Mouse (Mus musculus) cerebellum, postnatal 36 days (tissue): ENCODE data around the gene Slc10a1.

ENCODE experiments used
- DNase-seq, 2 experiments: peaks; one replicate each; pipeline ENCODE4 v3.0.0; 2021 to 2022; ENCODE audit warnings: mixed read lengths in 2 of 2

Slc10a1 gene

DNA sequence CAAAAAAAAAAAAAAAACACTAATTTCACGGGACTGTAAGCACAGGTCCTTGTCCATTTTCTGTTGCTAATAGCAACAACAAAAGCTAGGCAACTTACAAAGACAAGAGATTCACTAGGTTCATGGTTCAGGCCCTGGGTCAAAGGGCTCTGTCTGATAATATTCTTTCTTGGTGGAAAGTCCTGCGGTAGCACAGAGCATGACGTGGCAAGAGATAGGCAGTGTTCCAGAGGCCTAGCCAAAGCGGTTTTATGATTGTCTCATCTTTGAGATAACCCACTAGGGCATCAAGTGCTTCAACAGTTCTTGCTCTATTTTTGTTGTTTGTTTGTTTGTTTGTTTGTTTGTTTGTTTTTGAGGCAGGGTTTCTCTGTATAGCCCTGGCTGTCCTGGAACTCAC, 42.0 kb downstream of the Slc10a1 start:
- DNase-seq, result no peak

DNA sequence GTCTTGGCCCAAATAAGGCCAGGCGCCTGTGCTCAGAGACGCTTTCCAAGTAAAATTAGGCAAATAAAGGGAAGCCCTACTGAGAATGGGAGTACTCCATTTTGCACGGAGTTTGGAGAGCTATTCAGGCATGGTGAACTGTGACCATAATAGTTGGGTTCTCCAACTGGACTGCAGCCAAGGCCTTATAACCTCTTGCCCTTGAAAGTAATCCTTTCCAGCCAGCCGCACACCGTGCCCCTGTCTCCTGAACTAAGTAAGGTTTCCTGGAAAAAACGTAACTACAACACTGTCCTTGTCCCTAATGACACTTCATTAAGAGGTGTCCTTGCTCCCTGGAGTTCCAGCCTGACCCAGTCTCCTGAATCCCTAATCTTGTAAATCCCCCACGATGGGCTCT, 42.6 kb downstream of the Slc10a1 start:
- DNase-seq, result no peak

DNA sequence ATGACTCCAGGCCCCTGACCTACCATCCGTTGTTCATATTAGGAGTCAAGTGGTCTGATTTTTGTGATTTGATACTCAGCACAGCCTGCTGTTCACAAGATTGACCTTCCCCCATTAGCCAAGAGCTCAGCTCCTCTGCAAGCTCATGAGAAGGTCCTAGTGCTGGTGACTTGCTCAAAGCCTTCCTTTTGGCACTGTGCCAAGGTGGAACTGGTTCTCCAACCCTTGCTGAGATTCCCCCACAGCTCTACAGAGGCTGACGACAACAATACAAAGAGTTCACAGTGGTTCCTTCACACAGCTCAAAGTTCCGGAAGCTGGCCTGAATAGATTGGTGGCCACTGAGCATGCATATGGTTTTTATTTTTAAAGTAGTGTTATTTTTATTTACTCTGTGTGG, 44.3 kb downstream of the Slc10a1 start:
- no peak for DNase-seq

DNA sequence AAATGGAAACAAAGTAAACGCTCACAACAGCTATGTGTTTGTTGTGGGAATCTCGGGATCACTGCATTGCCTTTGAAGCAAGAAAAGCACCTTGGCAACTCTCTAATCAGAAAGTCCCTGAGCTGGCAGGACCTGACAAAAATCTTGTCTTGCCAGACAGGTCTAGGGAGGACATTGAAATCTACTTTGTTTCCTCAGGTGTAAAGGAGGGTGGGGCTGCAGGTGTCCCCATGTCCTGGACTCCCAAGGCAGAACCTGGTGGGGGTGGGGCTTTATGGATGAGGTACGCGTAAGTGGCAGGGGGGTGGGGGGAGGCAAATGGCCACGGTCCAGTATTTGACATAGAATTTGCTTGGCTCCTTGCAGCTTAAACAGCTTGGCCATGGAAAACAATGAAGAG, 44.9 kb downstream of the Slc10a1 start:
- no peak for DNase-seq

DNA sequence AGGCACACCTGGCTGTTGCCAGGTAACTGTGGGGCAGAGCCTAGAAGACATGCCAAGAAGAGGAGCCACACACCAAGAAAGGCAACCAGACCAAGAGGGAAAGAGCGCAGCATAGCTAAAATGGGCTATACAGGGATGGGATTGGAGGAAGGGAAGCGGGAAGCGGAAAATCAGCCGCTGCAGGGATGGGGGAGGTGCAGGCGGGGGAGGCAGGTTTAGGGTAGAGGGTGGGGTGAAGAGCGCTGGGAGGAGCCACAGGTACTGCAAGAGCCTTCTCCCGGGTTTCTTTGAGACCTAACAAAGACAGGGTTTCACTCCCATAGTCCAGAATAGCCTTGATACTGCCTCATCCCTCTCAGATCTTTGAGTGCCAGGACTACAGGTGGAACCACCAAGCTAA, 45.6 kb downstream of the Slc10a1 start:
- no peak for DNase-seq

DNA sequence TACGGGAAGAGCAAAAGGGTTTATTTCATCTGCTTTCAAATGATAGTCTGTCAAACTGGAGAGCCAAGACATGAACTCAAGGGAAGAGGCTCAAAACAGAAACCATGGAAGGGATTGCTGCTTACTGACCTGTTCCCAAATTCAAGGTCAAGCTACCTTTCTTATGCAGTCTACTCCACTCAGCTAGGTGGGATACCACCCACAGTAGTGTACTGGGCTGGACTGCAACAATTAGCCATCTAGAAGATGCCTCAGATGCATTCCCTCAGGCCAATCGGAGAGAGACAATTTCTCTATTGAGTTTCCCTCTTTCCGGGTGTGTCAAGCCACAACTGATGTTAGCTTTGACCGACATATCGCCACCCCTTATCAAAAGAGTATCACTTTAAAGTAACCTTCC, 47.2 kb downstream of the Slc10a1 start:
- DNase-seq, result no peak

DNA sequence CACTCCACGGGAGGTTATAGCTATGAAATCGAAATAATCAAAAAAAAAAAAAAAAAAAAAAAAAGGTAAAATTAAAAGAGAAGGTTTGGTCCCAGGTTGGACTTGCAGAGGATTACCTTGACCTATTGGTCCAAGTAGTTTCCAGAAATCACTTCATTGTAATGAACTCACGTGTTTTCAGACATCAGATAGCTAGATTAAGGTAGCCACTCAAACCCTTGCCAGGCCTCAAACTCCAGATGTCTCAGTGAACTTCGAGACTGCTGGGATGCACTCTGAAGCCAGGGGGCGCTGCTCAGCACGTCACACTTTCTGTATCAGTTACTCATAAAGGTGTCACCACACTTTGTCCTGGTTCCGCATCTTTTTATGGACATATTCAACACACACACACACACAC, 50.7 kb downstream of the Slc10a1 start:
- DNase-seq, result peak in 1 of 2 experiments; percentile 7

DNA sequence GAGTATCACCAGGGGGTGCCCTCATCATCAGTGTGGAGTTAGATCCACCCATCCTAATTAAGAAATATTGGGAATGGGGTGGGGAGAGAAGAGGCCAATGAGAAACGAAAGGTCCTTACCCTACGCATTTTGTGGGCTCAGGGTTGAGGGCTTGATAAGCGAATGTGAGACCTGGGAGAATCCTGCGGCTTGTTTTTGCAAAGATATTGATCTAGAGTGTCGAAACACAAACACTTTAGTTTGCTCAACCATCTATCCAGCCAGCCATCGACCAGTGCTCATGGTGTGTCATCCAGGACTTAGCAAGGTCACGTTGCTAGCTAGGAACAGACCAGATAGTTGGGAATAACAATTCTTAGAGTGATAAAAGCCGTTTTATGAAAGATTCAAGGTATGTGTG, 58.9 kb downstream of the Slc10a1 start:
- no peak for DNase-seq
